Mouse (Mus musculus): ENCODE measurements at regions not wholly inside any gene's neighbourhood (a gene's known extent, or its start where the extent isn't known, plus 50 kb on each side); places are given as distances from the start of the nearest gene placed in this dataset.

DNA sequence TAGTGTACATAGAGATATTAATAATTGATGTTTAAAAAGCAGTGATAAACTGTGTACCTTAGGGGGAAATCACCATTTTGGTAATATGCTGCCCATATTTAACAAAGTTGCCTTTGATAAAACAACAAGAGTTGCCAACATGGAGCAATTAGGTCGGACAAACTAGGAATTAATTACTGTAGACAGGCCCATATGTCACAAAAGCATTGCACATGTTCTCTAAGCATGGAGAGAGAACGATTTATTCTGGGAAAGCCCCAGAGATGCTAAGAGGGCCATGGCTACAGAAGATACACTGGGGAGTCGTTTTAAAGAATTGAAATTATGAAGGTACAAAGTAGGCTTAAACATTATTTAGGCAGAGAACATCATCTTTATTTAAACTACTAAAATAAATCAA is 921.8 kb downstream of the Stpg2 start:
- ATAC-seq (replicated peaks; ENCODE audit: low FRiP score, low read depth) (no peak), DNase-seq (ENCODE audit: low spot score) (no peak)
- Histone ChIP-seq H3K9me3 (replicated peaks; ENCODE audit: low read length) (no peaks in the 10 kb centered on the region), H3K4me2 (ENCODE audit: low read length) (no peak overlapping the region), H3K27me3 (ENCODE audit: insufficient read depth, low read length) (no peaks in the 10 kb centered on the region), H3K4me3 (replicated peaks; ENCODE audit: low read depth, low read length) (no peak overlapping the region), H3K36me3 (ENCODE audit: insufficient read depth, low read length) (no peaks in the 10 kb centered on the region), H3K4me1 (replicated peaks; ENCODE audit: insufficient read depth, low read length) (no peaks in the 10 kb centered on the region), H3K27ac (no peak overlapping the region), H3K9ac (ENCODE audit: low read depth, low read length) (no peak overlapping the region)
- TF ChIP-seq CTCF (IDR thresholded peaks at IDR 0.05; ENCODE audit: low read depth): no peak
- 52% methylated on average over 3 of the region's 3 CpGs for WGBS

DNA sequence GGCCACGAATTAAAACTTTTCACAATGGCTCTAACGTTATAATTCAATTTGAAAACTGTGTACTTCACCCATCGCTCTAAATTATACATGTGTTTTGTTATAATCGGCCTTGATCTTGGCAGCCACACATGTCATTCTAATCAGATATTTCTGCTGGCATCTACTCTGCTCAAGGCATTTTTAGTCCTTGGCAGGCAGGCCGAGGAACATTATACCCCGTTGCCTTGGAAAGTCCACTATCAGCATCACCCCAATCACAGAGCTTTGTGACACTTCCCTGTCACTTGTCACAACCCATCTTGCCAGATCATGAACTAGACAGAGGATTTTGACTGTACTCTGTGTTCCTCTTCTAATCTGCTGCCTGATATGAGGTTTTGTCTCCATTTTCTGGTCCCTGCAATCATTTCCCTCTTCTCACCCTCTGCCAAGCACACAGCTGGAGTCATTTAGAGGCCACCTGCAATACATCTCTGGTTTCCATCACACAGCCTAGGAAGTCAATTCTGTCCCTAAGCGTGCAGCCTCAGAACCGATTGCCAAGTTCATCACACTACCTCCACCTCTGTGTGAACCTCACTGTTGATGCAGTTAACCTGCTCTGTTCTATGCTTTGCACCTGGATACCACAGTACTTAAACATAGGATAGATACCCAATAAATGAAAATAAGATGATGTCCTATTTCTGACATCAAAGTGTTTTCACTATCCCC is 923.7 kb downstream of the Stpg2 start:
- 78% methylated on average over 8 of the region's 8 CpGs for WGBS
- DNase-seq (ENCODE audit: low spot score) (no peak), ATAC-seq (replicated peaks; ENCODE audit: low FRiP score, low read depth) (no peak)

DNA sequence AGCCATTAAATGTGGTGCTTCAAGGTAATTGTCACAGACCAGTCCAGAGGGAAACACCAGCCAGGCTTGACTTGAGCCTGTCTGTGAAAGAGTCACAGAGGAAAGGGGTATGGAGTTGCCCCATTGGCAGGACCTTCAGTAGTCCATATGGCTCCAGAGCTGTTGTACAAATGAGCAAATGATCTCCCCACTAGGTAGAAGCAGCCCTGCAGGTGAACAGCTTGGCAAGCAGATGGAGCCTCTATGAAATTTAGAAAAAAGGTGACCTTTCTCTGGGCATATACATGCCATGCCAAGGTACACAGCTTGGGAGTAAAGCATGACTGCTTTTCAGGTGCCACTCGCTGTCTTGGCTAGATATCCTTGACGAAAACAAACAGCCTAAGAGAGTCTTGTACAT is 938.4 kb downstream of the Stpg2 start:
- ATAC-seq (replicated peaks; ENCODE audit: low FRiP score, low read depth) (no peak), DNase-seq (ENCODE audit: low spot score) (no peak)
- H3K27ac ChIP-seq: no peak overlapping the region
- H3K4me3 ChIP-seq (replicated peaks; ENCODE audit: low read depth, low read length): no peak overlapping the region
- H3K9ac ChIP-seq (ENCODE audit: low read depth, low read length): no peak overlapping the region
- no peak for TF ChIP-seq CTCF (IDR thresholded peaks at IDR 0.05; ENCODE audit: low read depth)
- H3K4me2 ChIP-seq (ENCODE audit: low read length): no peak overlapping the region
- no peaks in the 10 kb centered on the region for H3K4me1 ChIP-seq (replicated peaks; ENCODE audit: insufficient read depth, low read length)
- WGBS: 92% methylated on average over 2 of the region's 2 CpGs
- no peaks in the 10 kb centered on the region for H3K27me3 ChIP-seq (ENCODE audit: insufficient read depth, low read length)
- no peaks in the 10 kb centered on the region for H3K9me3 ChIP-seq (replicated peaks; ENCODE audit: low read length)
- H3K36me3 ChIP-seq (ENCODE audit: insufficient read depth, low read length): no peaks in the 10 kb centered on the region

More for the DNA sequence above, 923.7 kb downstream of the Stpg2 start:
- H3K9ac ChIP-seq (ENCODE audit: low read depth, low read length): no peak overlapping the region
- no peak overlapping the region for H3K4me2 ChIP-seq (ENCODE audit: low read length)
- no peaks in the 10 kb centered on the region for H3K4me1 ChIP-seq (replicated peaks; ENCODE audit: insufficient read depth, low read length)
- no peak for TF ChIP-seq CTCF (IDR thresholded peaks at IDR 0.05; ENCODE audit: low read depth)
- no peak overlapping the region for H3K27ac ChIP-seq
- no peaks in the 10 kb centered on the region for H3K36me3 ChIP-seq (ENCODE audit: insufficient read depth, low read length)
- H3K9me3 ChIP-seq (replicated peaks; ENCODE audit: low read length): no peaks in the 10 kb centered on the region
- H3K4me3 ChIP-seq (replicated peaks; ENCODE audit: low read depth, low read length): no peak overlapping the region
- H3K27me3 ChIP-seq (ENCODE audit: insufficient read depth, low read length): no peaks in the 10 kb centered on the region

DNA sequence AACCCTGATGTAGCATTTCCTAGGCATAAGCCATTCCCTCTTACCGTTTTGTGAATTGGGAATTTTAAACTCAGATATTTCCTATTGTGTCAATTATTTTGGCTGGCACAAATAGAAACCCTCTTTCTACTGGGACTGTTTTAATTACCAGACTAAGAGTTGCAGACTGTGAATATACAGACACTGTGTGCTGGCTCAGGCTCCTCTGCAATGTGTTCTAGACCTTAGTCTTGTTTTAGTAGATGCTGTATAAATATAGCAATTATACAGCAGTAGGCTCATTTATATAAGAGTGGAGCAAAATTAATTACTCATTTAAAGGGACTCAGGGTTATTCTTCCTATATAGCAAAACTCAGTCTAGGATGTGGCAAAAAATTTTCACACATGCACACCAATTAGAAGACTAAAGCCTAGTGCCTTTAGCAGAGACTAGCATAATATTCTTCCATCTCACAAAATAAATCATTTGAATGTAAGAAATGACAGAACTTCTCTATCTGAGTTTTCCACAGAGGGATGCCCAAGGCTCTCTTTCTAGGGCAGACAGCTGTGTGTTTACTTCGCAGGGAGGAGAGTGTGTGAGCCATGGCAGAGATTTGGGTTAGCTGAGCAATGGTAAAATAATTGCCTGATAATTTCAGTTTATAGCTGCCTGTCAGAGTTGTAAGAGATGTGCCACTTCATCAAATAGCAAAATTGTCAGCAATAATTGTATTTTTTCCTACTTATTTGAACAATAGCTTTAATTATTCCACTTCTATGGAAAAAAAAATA is 941.9 kb downstream of the Stpg2 start:
- 79% methylated on average over 2 of the region's 2 CpGs for WGBS
- H3K9ac ChIP-seq (ENCODE audit: low read depth, low read length): no peak overlapping the region

DNA sequence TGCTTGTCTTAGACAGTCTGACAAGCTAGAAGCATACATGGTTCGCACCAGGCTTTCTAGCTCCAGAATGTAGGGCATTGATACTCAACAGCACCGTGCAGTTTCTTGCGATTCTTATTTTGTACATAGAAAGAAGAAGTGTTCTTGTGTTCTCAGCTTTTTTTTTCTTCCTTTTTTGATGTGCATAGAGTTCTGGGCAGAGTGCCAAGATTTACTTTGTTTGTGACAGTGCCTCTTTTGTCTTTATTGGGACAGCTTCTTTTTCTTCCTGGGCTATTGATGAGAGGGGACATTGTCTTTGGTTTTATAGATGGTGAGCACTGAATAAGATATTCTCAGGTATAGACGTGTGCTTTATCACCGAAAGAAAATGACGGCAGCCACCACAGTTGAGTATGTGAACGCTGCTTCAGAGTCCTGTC is 945.0 kb downstream of the Stpg2 start:
- Histone ChIP-seq H3K4me3 (replicated peaks; ENCODE audit: low read depth, low read length) (no peak overlapping the region), H3K36me3 (ENCODE audit: insufficient read depth, low read length) (no peaks in the 10 kb centered on the region), H3K27ac (no peak overlapping the region), H3K27me3 (ENCODE audit: insufficient read depth, low read length) (no peaks in the 10 kb centered on the region), H3K9ac (ENCODE audit: low read depth, low read length) (no peak overlapping the region), H3K9me3 (replicated peaks; ENCODE audit: low read length) (no peaks in the 10 kb centered on the region), H3K4me2 (ENCODE audit: low read length) (no peak overlapping the region), H3K4me1 (replicated peaks; ENCODE audit: insufficient read depth, low read length) (no peaks in the 10 kb centered on the region)
- no peak for TF ChIP-seq CTCF (IDR thresholded peaks at IDR 0.05; ENCODE audit: low read depth)
- DNase-seq (ENCODE audit: low spot score) (peak; percentile 15), ATAC-seq (replicated peaks; ENCODE audit: low FRiP score, low read depth) (no peak)
- WGBS: 79% methylated on average over 7 of the region's 7 CpGs

More for the DNA sequence above, 941.9 kb downstream of the Stpg2 start:
- Histone ChIP-seq H3K27ac (no peak overlapping the region), H3K9me3 (replicated peaks; ENCODE audit: low read length) (no peaks in the 10 kb centered on the region), H3K36me3 (ENCODE audit: insufficient read depth, low read length) (no peaks in the 10 kb centered on the region), H3K4me3 (replicated peaks; ENCODE audit: low read depth, low read length) (no peak overlapping the region), H3K4me1 (replicated peaks; ENCODE audit: insufficient read depth, low read length) (no peaks in the 10 kb centered on the region), H3K27me3 (ENCODE audit: insufficient read depth, low read length) (no peaks in the 10 kb centered on the region), H3K4me2 (ENCODE audit: low read length) (no peak overlapping the region)
- TF ChIP-seq CTCF (IDR thresholded peaks at IDR 0.05; ENCODE audit: low read depth): no peak
- no peak for ATAC-seq (replicated peaks; ENCODE audit: low FRiP score, low read depth)
- no peak for DNase-seq (ENCODE audit: low spot score)

DNA sequence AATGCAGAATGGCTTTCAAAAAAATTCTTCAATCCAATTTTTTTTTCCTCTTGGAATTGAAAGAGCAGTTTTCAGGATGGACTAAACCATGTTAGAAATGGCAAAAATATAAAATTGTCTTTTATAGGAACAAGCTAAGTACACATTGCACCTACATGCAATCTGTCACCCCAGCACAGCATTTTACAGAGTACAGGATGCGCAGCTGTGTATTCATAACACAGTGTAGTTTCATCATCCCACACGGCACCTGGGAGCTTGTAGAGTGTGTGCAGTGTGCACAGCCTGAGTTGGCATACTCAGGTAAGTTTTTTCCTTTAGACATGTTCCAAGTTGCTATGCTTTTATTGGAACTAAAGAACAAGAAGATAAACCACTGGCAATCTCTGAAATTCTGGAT is 974.0 kb downstream of the Stpg2 start:
- Histone ChIP-seq H3K27me3 (ENCODE audit: insufficient read depth, low read length) (no peaks in the 10 kb centered on the region), H3K9ac (ENCODE audit: low read depth, low read length) (no peak overlapping the region), H3K4me3 (replicated peaks; ENCODE audit: low read depth, low read length) (no peak overlapping the region), H3K36me3 (ENCODE audit: insufficient read depth, low read length) (no peaks in the 10 kb centered on the region), H3K9me3 (replicated peaks; ENCODE audit: low read length) (no peaks in the 10 kb centered on the region), H3K4me2 (ENCODE audit: low read length) (no peak overlapping the region), H3K27ac (no peak overlapping the region), H3K4me1 (replicated peaks; ENCODE audit: insufficient read depth, low read length) (no peaks in the 10 kb centered on the region)
- WGBS: 84% methylated on average over 2 of the region's 2 CpGs
- no peak for TF ChIP-seq CTCF (IDR thresholded peaks at IDR 0.05; ENCODE audit: low read depth)
- ATAC-seq (replicated peaks; ENCODE audit: low FRiP score, low read depth) (no peak), DNase-seq (ENCODE audit: low spot score) (no peak)

Data from kidney, postnatal 0 days (tissue).